Mouse (Mus musculus) testis, adult 2 months (tissue): ENCODE measurements at regions not wholly inside any gene's neighbourhood (a gene's known extent, or its start where the extent isn't known, plus 50 kb on each side); places are given as distances from the start of the nearest gene placed in this dataset.

ENCODE experiments used
- H3K27ac ChIP-seq: fragments of 200-500 bp; 2 replicates; pipeline ENCODE4 v1.5.1; 2012; ENCODE audit warnings: low read depth, low read length; ENCODE audit not compliant: control insufficient read depth, insufficient read depth
- H3K27me3 ChIP-seq: fragments of 200-500 bp; 2 replicates; pipeline ENCODE4 v1.6.1; 2012; ENCODE audit warnings: mild to moderate bottlenecking, low read length, moderate library complexity; ENCODE audit not compliant: control insufficient read depth, insufficient read depth
- H3K36me3 ChIP-seq: fragments of 200-500 bp; 2 replicates; pipeline ENCODE4 v1.6.1; 2012; ENCODE audit warnings: mild to moderate bottlenecking, low read length; ENCODE audit not compliant: control insufficient read depth, insufficient read depth
- H3K4me1 ChIP-seq: fragments of 200-500 bp; 2 replicates; pipeline ENCODE4 v1.6.1; 2012; ENCODE audit warnings: low read length; ENCODE audit not compliant: control insufficient read depth, insufficient read depth
- H3K4me3 ChIP-seq: fragments of 200-500 bp; 2 replicates; pipeline ENCODE4 v1.5.1; 2012; ENCODE audit warnings: low read depth, mild to moderate bottlenecking, low read length, moderate library complexity, mixed read lengths; ENCODE audit not compliant: control insufficient read depth
- CTCF ChIP-seq: fragments of 200-500 bp; IDR thresholded peaks from 2 replicates; pipeline ENCODE4 v1.5.1; 2012; ENCODE audit warnings: low read depth, mild to moderate bottlenecking, inconsistent platforms, low read length, moderate library complexity; ENCODE audit not compliant: control insufficient read depth, insufficient read depth, insufficient replicate concordance
- POLR2A ChIP-seq: fragments of 200-500 bp; IDR thresholded peaks from 2 replicates; pipeline ENCODE4 v1.6.1; 2012; ENCODE audit warnings: low read depth, mild to moderate bottlenecking, inconsistent platforms, low read length, moderate library complexity; ENCODE audit not compliant: control insufficient read depth

- Histone ChIP-seq H3K4me1 (no peaks in the 10 kb centered on the region), H3K27me3 (no peaks in the 10 kb centered on the region), H3K27ac (no peak overlapping the region), H3K36me3 (no peaks in the 10 kb centered on the region), H3K4me3 (no peak overlapping the region)
- TF ChIP-seq POLR2A (no peak), CTCF (no peak)
Observed at GRCm38 (mm10) chr1:76737663-76738062, 777.2 kb downstream of the Epha4 start.

- no peak overlapping the region for H3K4me3 ChIP-seq
- TF ChIP-seq CTCF: no peak
- TF ChIP-seq POLR2A: no peak
- no peaks in the 10 kb centered on the region for H3K4me1 ChIP-seq
- no peak overlapping the region for H3K27ac ChIP-seq
- H3K27me3 ChIP-seq: no peaks in the 10 kb centered on the region
- H3K36me3 ChIP-seq: no peaks in the 10 kb centered on the region
Observed at GRCm38 (mm10) chr1:76772694-76773093, 742.2 kb downstream of the Epha4 start.

- H3K27me3 ChIP-seq: no peaks in the 10 kb centered on the region
Observed at GRCm38 (mm10) chr1:76786871-76787270, 728.0 kb downstream of the Epha4 start.

GRCm38 (mm10) chr1:76793438-76793837, 721.5 kb downstream of the Epha4 start:
- Histone ChIP-seq H3K27ac (no peak overlapping the region), H3K27me3 (no peaks in the 10 kb centered on the region), H3K4me3 (no peak overlapping the region), H3K36me3 (no peaks in the 10 kb centered on the region), H3K4me1 (no peaks in the 10 kb centered on the region)
- no peak for TF ChIP-seq POLR2A
- no peak for TF ChIP-seq CTCF

More at GRCm38 (mm10) chr1:76786871-76787270, 728.0 kb downstream of the Epha4 start:
- no peaks in the 10 kb centered on the region for H3K36me3 ChIP-seq
- H3K4me1 ChIP-seq: no peaks in the 10 kb centered on the region
- TF ChIP-seq POLR2A (no peak), CTCF (no peak)
- no peak overlapping the region for H3K4me3 ChIP-seq
- H3K27ac ChIP-seq: no peak overlapping the region

- no peaks in the 10 kb centered on the region for H3K36me3 ChIP-seq
- H3K27me3 ChIP-seq: no peaks in the 10 kb centered on the region
- no peaks in the 10 kb centered on the region for H3K4me1 ChIP-seq
- TF ChIP-seq POLR2A (no peak), CTCF (no peak)
- no peak overlapping the region for H3K27ac ChIP-seq
- H3K4me3 ChIP-seq: no peak overlapping the region
Observed at GRCm38 (mm10) chr1:76819906-76820305, 695.0 kb downstream of the Epha4 start.

GRCm38 (mm10) chr1:76821610-76822009, 693.3 kb downstream of the Epha4 start:
- Histone ChIP-seq H3K36me3 (no peaks in the 10 kb centered on the region), H3K27me3 (no peaks in the 10 kb centered on the region), H3K27ac (no peak overlapping the region), H3K4me3 (no peak overlapping the region), H3K4me1 (no peaks in the 10 kb centered on the region)
- TF ChIP-seq POLR2A (no peak), CTCF (no peak)

GRCm38 (mm10) chr1:76829690-76830089, 685.2 kb downstream of the Epha4 start:
- Histone ChIP-seq H3K4me3 (no peak overlapping the region), H3K27me3 (no peaks in the 10 kb centered on the region)
- TF ChIP-seq CTCF (no peak), POLR2A (no peak)

GRCm38 (mm10) chr1:76832311-76832710, 682.6 kb downstream of the Epha4 start:
- no peaks in the 10 kb centered on the region for H3K36me3 ChIP-seq
- TF ChIP-seq POLR2A (no peak), CTCF (no peak)
- no peak overlapping the region for H3K4me3 ChIP-seq
- H3K27ac ChIP-seq: no peak overlapping the region
- no peaks in the 10 kb centered on the region for H3K4me1 ChIP-seq
- H3K27me3 ChIP-seq: no peaks in the 10 kb centered on the region

More at GRCm38 (mm10) chr1:76829690-76830089, 685.2 kb downstream of the Epha4 start:
- Histone ChIP-seq H3K27ac (no peak overlapping the region), H3K36me3 (no peaks in the 10 kb centered on the region), H3K4me1 (no peaks in the 10 kb centered on the region)
